Mouse (Mus musculus) cortical plate, adult 2 months (tissue): ENCODE data around the gene Nomo1.

Experiments
- CTCF ChIP-seq: fragments of 200-500 bp; IDR thresholded peaks from 2 replicates; pipeline ENCODE4 v1.5.1; 2011; ENCODE audit warnings: mild to moderate bottlenecking, control low read depth, low read length; ENCODE audit not compliant: insufficient read depth; ENCODE audit errors: extremely low read depth
- POLR2A ChIP-seq: fragments of 200-500 bp; IDR thresholded peaks from 2 replicates; pipeline ENCODE4 v1.6.1; 2011; ENCODE audit warnings: mild to moderate bottlenecking, low read length, control low read depth; ENCODE audit not compliant: insufficient read depth; ENCODE audit errors: extremely low read depth

DNA sequence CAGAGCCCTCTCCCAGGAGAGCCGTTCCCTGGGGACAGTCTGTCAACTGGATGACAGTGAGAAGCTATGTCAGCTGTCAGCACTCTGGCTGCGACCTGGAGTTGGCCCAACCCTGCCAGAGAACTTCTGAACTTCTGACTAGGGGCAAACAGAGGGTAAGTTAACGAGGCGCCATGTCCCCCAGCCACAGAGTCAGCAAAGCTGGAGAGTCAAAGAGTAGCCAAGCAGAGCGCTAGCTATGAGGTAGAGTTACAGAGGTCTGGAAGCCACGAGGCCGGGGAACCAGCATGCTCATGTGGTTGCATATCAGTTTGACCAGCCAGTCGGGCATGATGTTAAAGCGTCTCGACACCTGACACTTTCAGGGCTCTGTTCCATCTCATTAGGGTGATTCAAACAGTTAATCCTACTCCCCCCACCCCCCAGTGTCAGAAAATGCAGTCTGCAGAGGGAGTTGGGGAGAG, 82.7 kb downstream of the Nomo1 start:
- no peak for TF ChIP-seq CTCF
- no peak for TF ChIP-seq POLR2A
